Mouse (Mus musculus): ENCODE measurements at regions not wholly inside any gene's neighbourhood (a gene's known extent, or its start where the extent isn't known, plus 50 kb on each side); places are given as distances from the start of the nearest gene placed in this dataset.

DNA sequence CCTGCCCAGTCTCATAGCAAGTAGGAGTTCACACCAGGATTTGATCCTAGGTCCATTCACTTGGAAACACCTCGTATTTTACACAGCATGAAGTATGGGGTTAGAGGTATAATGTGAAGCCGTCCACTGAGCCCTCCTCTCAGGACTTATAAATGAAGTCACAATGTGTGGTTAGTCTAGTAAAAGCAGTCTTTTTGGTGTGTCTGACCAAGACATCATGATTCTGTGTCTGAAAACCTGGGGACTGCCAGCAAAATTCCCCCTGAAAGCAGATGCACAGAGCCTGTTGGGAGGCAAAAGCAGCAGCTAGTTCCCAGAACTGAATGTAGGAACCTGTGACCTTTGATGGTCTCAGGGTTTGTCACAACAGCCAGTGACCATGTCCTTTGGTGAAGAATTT is 91.0 kb upstream of the Ccnd2 start:
- TF ChIP-seq GATA2 (IDR thresholded peaks at IDR 0.05; ENCODE audit: borderline replicate concordance, low read depth, low read length) (no peak), POLR2AphosphoS5 (IDR thresholded peaks at IDR 0.05; ENCODE audit: insufficient replicate concordance, low read depth, low read length) (no peak), CTCF (IDR thresholded peaks at IDR 0.05; ENCODE audit: low read depth, low read length) (no peak), TAL1 (conservative IDR thresholded peaks at IDR 0.05; ENCODE audit: low read depth, low read length) (no peak), GATA1 (IDR thresholded peaks at IDR 0.05; ENCODE audit: borderline replicate concordance, low read length) (no peak)
- ATAC-seq (ENCODE audit: extremely low read depth, insufficient number of reproducible peaks, low FRiP score, poor library complexity, severe bottlenecking) (no peak), DNase-seq (ENCODE audit: low spot score) (no peak)
- H3K27me3 ChIP-seq (ENCODE audit: insufficient read depth, low read length): peaks cover 14% of the 10 kb centered on the region; the same call in 1 of the 2 replicates
- H3K36me3 ChIP-seq (replicated peaks): no peaks in the 10 kb centered on the region
- peaks cover 29% of the 10 kb centered on the region for H3K4me1 ChIP-seq (ENCODE audit: insufficient read depth, low read depth, low read length)
- no peaks in the 10 kb centered on the region for H3K9me3 ChIP-seq (replicated peaks)
- no peak overlapping the region for H3K4me3 ChIP-seq (ENCODE audit: low read depth, low read length)

DNA sequence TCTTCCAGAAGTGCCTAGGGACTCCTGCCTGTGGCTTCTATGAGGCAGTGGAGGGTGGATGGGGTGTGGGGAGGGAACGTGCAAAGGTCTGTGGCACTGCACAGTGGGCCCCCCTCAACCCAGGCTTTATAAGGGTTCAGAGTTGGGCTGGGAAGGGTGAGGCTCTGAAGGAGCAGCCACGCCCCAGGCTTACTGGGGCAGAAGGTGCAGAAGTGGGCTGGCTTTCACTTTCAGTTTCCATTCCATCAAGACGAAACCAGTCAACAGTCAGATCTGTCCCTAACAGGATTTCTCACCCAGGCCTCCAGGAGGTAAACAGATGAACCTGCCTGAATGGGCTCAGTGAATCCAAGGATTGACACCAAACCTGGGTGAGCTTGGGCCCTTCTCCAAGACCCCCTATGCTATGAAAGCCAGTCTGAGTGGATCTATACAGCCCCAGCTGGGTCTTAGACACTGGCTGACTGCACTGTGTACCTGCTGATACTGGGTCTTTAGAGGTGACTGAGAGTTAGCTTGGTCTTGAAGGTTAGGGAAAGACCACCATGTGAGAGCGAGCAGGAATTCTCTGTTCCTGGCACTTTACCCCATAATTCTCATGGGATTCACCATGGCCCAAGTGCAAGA is 93.9 kb upstream of the Ccnd2 start:
- Histone ChIP-seq H3K4me1 (ENCODE audit: insufficient read depth, low read depth, low read length) (peaks cover 18% of the 10 kb centered on the region), H3K36me3 (replicated peaks) (no peaks in the 10 kb centered on the region), H3K9me3 (replicated peaks) (no peaks in the 10 kb centered on the region), H3K27me3 (ENCODE audit: insufficient read depth, low read length) (peaks cover 13% of the 10 kb centered on the region), H3K4me3 (ENCODE audit: low read depth, low read length) (peak overlapping the region; percentile 59; the same call in 1 of the 2 replicates)
- peak; percentile 48 for DNase-seq (ENCODE audit: low spot score)
- peak; percentile 91 for ATAC-seq (ENCODE audit: extremely low read depth, insufficient number of reproducible peaks, low FRiP score, poor library complexity, severe bottlenecking)
- TF ChIP-seq GATA2 (IDR thresholded peaks at IDR 0.05; ENCODE audit: borderline replicate concordance, low read depth, low read length) (no peak), TAL1 (conservative IDR thresholded peaks at IDR 0.05; ENCODE audit: low read depth, low read length) (no peak), CTCF (IDR thresholded peaks at IDR 0.05; ENCODE audit: low read depth, low read length) (no peak), GATA1 (IDR thresholded peaks at IDR 0.05; ENCODE audit: borderline replicate concordance, low read length) (no peak), POLR2AphosphoS5 (IDR thresholded peaks at IDR 0.05; ENCODE audit: insufficient replicate concordance, low read depth, low read length) (no peak)

DNA sequence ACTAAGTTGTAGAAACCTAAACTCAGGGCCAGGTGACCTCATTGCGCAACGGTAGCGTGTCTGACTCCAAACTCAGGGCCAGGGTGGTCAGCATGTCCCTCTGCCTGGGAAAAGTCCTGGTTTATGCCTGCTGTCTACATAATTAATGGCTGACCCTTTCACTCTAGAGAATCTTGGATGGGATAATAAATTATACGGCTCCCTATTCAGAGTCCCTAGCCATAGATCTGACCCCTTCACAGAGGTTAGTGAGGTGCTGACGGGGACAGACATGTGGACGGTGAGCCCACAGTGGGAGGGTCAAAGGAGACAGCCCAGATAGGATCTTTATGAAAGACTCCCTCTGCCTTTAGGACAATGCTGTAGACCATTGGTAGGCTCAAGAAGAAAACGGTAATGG is 94.7 kb upstream of the Ccnd2 start:
- ATAC-seq (ENCODE audit: extremely low read depth, insufficient number of reproducible peaks, low FRiP score, poor library complexity, severe bottlenecking) (no peak), DNase-seq (ENCODE audit: low spot score) (no peak)
- Histone ChIP-seq H3K4me1 (ENCODE audit: insufficient read depth, low read depth, low read length) (peaks cover 18% of the 10 kb centered on the region), H3K27me3 (ENCODE audit: insufficient read depth, low read length) (peaks cover 16% of the 10 kb centered on the region), H3K36me3 (replicated peaks) (no peaks in the 10 kb centered on the region), H3K4me3 (ENCODE audit: low read depth, low read length) (no peak overlapping the region), H3K9me3 (replicated peaks) (no peaks in the 10 kb centered on the region)
- TF ChIP-seq CTCF (IDR thresholded peaks at IDR 0.05; ENCODE audit: low read depth, low read length): no peak

DNA sequence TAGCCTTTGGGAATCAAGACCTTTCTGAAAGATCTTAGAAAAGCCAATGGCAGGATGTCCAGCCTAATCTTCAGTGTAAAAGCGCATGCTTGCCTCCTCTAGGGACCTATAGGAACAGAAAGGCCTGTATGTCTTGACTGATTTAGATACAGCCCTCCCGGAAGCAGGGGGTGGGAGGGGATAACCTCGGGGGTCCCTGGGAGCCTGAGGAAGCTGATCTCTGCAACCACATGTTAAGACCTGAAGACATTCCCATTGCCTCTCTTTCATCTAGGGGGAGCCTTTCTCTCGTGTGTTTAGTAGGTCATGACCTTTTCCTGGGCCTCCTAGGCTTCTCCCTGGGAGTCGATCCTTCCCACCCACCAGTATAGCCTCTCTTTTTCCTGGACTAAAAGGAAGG is 95.3 kb upstream of the Ccnd2 start:
- H3K4me1 ChIP-seq (ENCODE audit: insufficient read depth, low read depth, low read length): peaks cover 18% of the 10 kb centered on the region
- TF ChIP-seq CTCF (IDR thresholded peaks at IDR 0.05; ENCODE audit: low read depth, low read length) (no peak), GATA1 (IDR thresholded peaks at IDR 0.05; ENCODE audit: borderline replicate concordance, low read length) (no peak), GATA2 (IDR thresholded peaks at IDR 0.05; ENCODE audit: borderline replicate concordance, low read depth, low read length) (no peak), TAL1 (conservative IDR thresholded peaks at IDR 0.05; ENCODE audit: low read depth, low read length) (no peak), POLR2AphosphoS5 (IDR thresholded peaks at IDR 0.05; ENCODE audit: insufficient replicate concordance, low read depth, low read length) (no peak)

DNA sequence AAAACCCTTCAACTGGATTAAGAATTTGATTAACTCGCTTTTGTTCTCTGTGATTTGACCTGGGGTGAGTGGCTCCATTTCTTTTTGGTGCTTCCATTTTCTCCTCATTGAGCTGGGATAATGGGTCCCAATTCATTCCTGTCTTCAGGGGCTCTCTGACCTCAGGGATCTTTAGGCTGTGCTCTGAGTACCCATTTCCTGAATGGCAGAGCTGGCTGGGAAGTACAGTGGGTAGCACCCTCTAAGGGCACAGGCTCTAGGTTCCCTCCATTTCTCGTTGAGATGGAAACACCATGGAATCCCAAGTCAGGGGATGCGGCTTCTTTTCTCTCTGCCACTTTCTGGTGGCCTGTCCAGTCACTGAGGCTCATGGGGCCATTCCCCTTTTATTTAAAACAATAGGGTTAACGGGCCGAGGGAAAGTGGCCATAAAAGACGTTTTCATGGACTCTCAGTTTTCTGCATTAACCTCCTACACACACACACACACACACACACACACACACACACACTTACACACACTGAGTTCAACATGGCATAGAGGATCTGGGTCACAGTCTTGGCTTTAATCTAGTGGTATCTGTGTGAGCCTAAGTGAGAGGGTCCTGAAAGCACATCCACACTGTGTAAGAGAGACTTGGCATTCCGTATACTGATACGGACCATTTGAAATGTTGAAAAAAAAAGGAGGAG is 98.3 kb upstream of the Ccnd2 start:
- no peaks in the 10 kb centered on the region for H3K9me3 ChIP-seq (replicated peaks)
- H3K4me1 ChIP-seq (ENCODE audit: insufficient read depth, low read depth, low read length): peaks cover 14% of the 10 kb centered on the region
- TF ChIP-seq POLR2AphosphoS5 (IDR thresholded peaks at IDR 0.05; ENCODE audit: insufficient replicate concordance, low read depth, low read length) (no peak), GATA1 (IDR thresholded peaks at IDR 0.05; ENCODE audit: borderline replicate concordance, low read length) (no peak), CTCF (IDR thresholded peaks at IDR 0.05; ENCODE audit: low read depth, low read length) (no peak), TAL1 (conservative IDR thresholded peaks at IDR 0.05; ENCODE audit: low read depth, low read length) (no peak), GATA2 (IDR thresholded peaks at IDR 0.05; ENCODE audit: borderline replicate concordance, low read depth, low read length) (no peak)
- H3K4me3 ChIP-seq (ENCODE audit: low read depth, low read length): no peak overlapping the region
- H3K36me3 ChIP-seq (replicated peaks): no peaks in the 10 kb centered on the region
- DNase-seq (ENCODE audit: low spot score) (no peak), ATAC-seq (ENCODE audit: extremely low read depth, insufficient number of reproducible peaks, low FRiP score, poor library complexity, severe bottlenecking) (no peak)
- H3K27me3 ChIP-seq (ENCODE audit: insufficient read depth, low read length): peaks cover 34% of the 10 kb centered on the region

More for the DNA sequence above, 95.3 kb upstream of the Ccnd2 start:
- no peak overlapping the region for H3K4me3 ChIP-seq (ENCODE audit: low read depth, low read length)
- H3K9me3 ChIP-seq (replicated peaks): no peaks in the 10 kb centered on the region
- DNase-seq (ENCODE audit: low spot score): no peak
- peaks cover 21% of the 10 kb centered on the region for H3K27me3 ChIP-seq (ENCODE audit: insufficient read depth, low read length)
- H3K36me3 ChIP-seq (replicated peaks): no peaks in the 10 kb centered on the region
- ATAC-seq (ENCODE audit: extremely low read depth, insufficient number of reproducible peaks, low FRiP score, poor library complexity, severe bottlenecking): no peak

DNA sequence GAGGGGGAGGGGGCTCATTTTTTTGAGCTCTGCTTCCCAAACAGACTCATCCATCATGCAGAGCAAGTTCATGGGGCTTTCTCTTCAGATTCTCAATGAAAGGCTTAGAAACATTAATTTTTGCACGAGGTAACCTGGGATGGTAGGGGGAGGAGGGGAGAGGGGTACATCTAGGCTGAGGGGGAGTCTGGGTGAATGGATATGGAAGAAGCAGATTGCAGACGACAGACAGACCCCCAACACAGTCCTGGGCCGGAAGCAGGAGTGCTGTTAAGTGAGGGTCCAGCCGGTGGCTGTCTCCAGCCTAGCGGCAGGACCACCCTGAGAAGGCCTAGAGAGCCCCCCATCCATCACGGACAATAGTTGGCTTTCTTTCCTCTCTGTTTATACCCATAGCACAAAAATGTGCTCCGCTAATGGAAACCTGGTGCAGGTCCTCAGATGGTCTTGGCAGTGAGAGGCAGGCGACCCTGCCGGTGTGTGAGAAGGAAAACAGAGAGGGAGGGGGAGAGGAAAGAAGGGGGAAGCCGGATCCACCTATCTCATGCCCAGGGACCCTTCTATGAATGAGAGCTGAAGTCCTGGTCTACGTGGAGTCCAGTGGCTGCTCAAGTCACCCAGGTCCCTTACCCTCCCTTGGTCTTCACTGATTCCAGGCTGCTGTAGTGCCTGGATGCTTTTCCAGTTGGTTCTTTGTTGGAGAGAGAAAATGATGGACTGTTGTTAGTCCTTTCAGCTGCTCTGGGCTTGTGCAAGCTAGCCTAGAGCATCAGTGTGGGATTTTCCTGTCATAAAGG is 99.1 kb upstream of the Ccnd2 start:
- Histone ChIP-seq H3K4me3 (ENCODE audit: low read depth, low read length) (no peak overlapping the region), H3K9me3 (replicated peaks) (peaks cover 3% of the 10 kb centered on the region), H3K36me3 (replicated peaks) (no peaks in the 10 kb centered on the region), H3K27me3 (ENCODE audit: insufficient read depth, low read length) (peaks cover 34% of the 10 kb centered on the region), H3K4me1 (ENCODE audit: insufficient read depth, low read depth, low read length) (peaks cover 8% of the 10 kb centered on the region)
- TF ChIP-seq CTCF (IDR thresholded peaks at IDR 0.05; ENCODE audit: low read depth, low read length) (no peak), POLR2AphosphoS5 (IDR thresholded peaks at IDR 0.05; ENCODE audit: insufficient replicate concordance, low read depth, low read length) (no peak), TAL1 (conservative IDR thresholded peaks at IDR 0.05; ENCODE audit: low read depth, low read length) (no peak), GATA1 (IDR thresholded peaks at IDR 0.05; ENCODE audit: borderline replicate concordance, low read length) (no peak), GATA2 (IDR thresholded peaks at IDR 0.05; ENCODE audit: borderline replicate concordance, low read depth, low read length) (no peak)
- ATAC-seq (ENCODE audit: extremely low read depth, insufficient number of reproducible peaks, low FRiP score, poor library complexity, severe bottlenecking) (no peak), DNase-seq (ENCODE audit: low spot score) (no peak)
